Mouse (Mus musculus) E14TG2a.4 (cell line): ENCODE results near the gene Dhh.

Experiments used
- CTCF ChIP-seq: conservative IDR thresholded peaks from 2 replicates; pipeline ENCODE4 v1.5.1; 2014; ENCODE audit warnings: low read length
- POU5F1 ChIP-seq: IDR thresholded peaks from 2 replicates; pipeline ENCODE4 v1.6.1; 2014; ENCODE audit warnings: low read length, borderline replicate concordance

GRCm38 (mm10) chr15:98863451-98863958 lies 34.8 kb downstream of the Dhh start:
- TF ChIP-seq CTCF = no peak
- TF ChIP-seq POU5F1 = no peak
